Mouse (Mus musculus) cerebellum, adult 8-10 months (tissue): ENCODE results near the gene Gm12248.

Experiments used
- DNase-seq: peaks from one replicate; pipeline ENCODE4 v3.0.0; 2022

Gene Gm12248

GRCm38 (mm10) chr11:58026860-58027259 is 66.1 kb downstream of the Gm12248 start:
- DNase-seq = no peak

GRCm38 (mm10) chr11:58026337-58026736 is 66.6 kb downstream of the Gm12248 start:
- DNase-seq = no peak

GRCm38 (mm10) chr11:58025881-58026280 is 67.1 kb downstream of the Gm12248 start:
- no peak for DNase-seq

GRCm38 (mm10) chr11:58024671-58025070 is 68.3 kb downstream of the Gm12248 start:
- DNase-seq = no peak

- no peak for DNase-seq
Observed at GRCm38 (mm10) chr11:58024271-58024670, 68.7 kb downstream of the Gm12248 start.

- no peak for DNase-seq
Observed at GRCm38 (mm10) chr11:58021618-58022017, 71.3 kb downstream of the Gm12248 start.

- DNase-seq = no peak
Observed at GRCm38 (mm10) chr11:58021095-58021494, 71.8 kb downstream of the Gm12248 start.

- DNase-seq = no peak
Observed at GRCm38 (mm10) chr11:58018701-58019100, 74.2 kb downstream of the Gm12248 start.

- DNase-seq = no peak
Observed at GRCm38 (mm10) chr11:58018287-58018686, 74.6 kb downstream of the Gm12248 start.

GRCm38 (mm10) chr11:58017422-58017821 is 75.5 kb downstream of the Gm12248 start:
- no peak for DNase-seq

- no peak for DNase-seq
Observed at GRCm38 (mm10) chr11:58016371-58016770, 76.6 kb downstream of the Gm12248 start.

GRCm38 (mm10) chr11:58015339-58015738 is 77.6 kb downstream of the Gm12248 start:
- DNase-seq = no peak

- DNase-seq = no peak
Observed at GRCm38 (mm10) chr11:58014604-58015003, 78.3 kb downstream of the Gm12248 start.
